Mouse (Mus musculus): ENCODE data around the gene Gbp8. TPM values are rescaled to one million over a fixed set of nuclear protein-coding genes. Genes with fewer than 3 reads are reported as not detected.
"Not testable (repeated sequence)": the region's sequence is repeated elsewhere in the genome, so short reads cannot be mapped to it uniquely, and the experiment has no call there.

Gbp8 gene
- polyA plus RNA-seq, 1 experiment, result not detected

DNA sequence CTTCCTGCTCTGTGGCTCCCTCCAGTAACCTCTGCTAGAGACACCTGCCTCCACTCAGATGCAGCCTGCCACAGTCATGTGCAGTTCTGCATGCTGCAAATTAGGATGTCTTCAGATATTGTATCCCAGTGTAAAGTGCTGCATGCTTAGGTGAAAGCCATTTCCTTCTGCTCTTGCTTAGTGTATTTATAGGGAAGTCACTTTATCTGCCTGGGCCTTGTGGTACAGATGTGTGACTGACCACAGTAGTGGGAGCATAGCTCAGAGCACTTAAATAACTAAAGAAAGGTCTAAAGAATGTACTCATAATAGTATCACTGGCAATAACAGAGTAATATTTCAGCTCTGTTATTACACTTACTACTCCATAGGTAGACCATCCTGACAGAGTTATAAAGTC, 57.4 kb downstream of the Gbp8 start:
- no peak overlapping the region for H3ac ChIP-seq (ENCODE audit: control insufficient read depth, insufficient read length, low read depth)
- no peaks in the 10 kb centered on the region for H3K79me3 ChIP-seq (ENCODE audit: low read depth)
- TF ChIP-seq MYOG (IDR thresholded peaks at IDR 0.05; ENCODE audit: control insufficient read depth, extremely low read depth, insufficient read length) (no peak), FOSL1 (IDR thresholded peaks at IDR 0.05; ENCODE audit: insufficient read depth, low read length, poor library complexity, severe bottlenecking) (no peak), CEBPB (IDR thresholded peaks at IDR 0.05; ENCODE audit: low read depth) (no peak)
- no peaks in the 10 kb centered on the region for H3K36me3 ChIP-seq (ENCODE audit: control insufficient read depth, insufficient read depth)
- H3K27me3 ChIP-seq (ENCODE audit: control insufficient read depth, insufficient read depth, insufficient read length), result no peaks in the 10 kb centered on the region
- no peak overlapping the region for H3K4me3 ChIP-seq (ENCODE audit: insufficient read depth, poor library complexity, severe bottlenecking)
- no peaks in the 10 kb centered on the region for H3K79me2 ChIP-seq (ENCODE audit: control insufficient read depth, insufficient read depth)

- not testable (repeated sequence) for H3K4me3 ChIP-seq (ENCODE audit: insufficient read depth, poor library complexity, severe bottlenecking); H3ac ChIP-seq (ENCODE audit: control insufficient read depth, insufficient read length, low read depth); H3K27me3 ChIP-seq (ENCODE audit: control insufficient read depth, insufficient read depth, insufficient read length); H3K36me3 ChIP-seq (ENCODE audit: control insufficient read depth, insufficient read depth); H3K79me2 ChIP-seq (ENCODE audit: control insufficient read depth, insufficient read depth); H3K79me3 ChIP-seq (ENCODE audit: low read depth)
Observed at GRCm38 (mm10) chr5:105068356-105068755, 71.0 kb downstream of the Gbp8 start.

DNA sequence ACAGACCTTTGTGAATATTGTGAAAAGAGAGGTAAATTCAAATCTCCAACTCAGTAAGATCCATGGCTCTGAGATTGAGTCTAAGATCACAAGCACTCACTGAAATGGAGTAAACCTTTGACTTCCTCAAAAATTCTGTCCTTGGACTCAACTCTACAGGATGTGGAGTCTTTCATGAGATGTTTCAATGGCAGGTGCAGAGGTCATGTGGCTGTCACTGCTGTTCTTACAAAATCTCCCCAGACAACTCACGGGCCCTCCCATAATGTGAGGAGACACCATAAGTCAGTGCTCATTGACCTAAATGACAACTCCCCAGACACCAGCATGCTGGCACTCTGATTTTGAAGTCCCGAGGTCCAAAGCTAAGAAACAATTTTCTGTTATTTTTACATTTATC, 74.9 kb downstream of the Gbp8 start:
- H3ac ChIP-seq (ENCODE audit: control insufficient read depth, insufficient read length, low read depth); H3K27me3 ChIP-seq (ENCODE audit: control insufficient read depth, insufficient read depth, insufficient read length); H3K79me3 ChIP-seq (ENCODE audit: low read depth); H3K79me2 ChIP-seq (ENCODE audit: control insufficient read depth, insufficient read depth); H3K36me3 ChIP-seq (ENCODE audit: control insufficient read depth, insufficient read depth); H3K4me3 ChIP-seq (ENCODE audit: insufficient read depth, poor library complexity, severe bottlenecking): not testable (repeated sequence)

DNA sequence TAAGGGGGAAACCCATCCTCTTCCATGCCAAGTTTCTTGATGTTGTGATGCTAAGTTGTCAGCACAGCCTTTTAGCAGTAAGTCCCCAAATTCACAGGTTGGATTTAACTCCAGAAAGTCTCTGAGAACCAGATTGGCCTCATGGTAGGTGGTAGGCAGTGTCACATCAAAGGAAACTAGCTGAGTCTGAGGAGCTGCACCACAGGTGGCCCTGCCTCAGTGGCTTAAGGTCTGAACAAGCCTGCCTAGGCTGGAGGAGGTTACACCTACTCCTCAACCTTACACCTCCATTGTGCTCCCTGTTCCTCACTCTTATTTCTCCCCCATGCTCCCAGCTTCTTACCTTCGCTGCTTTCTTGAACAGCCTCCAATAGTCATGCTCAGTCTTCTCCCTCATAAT, 76.0 kb downstream of the Gbp8 start:
- Histone ChIP-seq H3ac (ENCODE audit: control insufficient read depth, insufficient read length, low read depth) (no peak overlapping the region), H3K36me3 (ENCODE audit: control insufficient read depth, insufficient read depth) (no peaks in the 10 kb centered on the region), H3K27me3 (ENCODE audit: control insufficient read depth, insufficient read depth, insufficient read length) (no peaks in the 10 kb centered on the region), H3K79me3 (ENCODE audit: low read depth) (no peaks in the 10 kb centered on the region), H3K4me3 (ENCODE audit: insufficient read depth, poor library complexity, severe bottlenecking) (no peak overlapping the region), H3K79me2 (ENCODE audit: control insufficient read depth, insufficient read depth) (no peaks in the 10 kb centered on the region)
- no peak for TF ChIP-seq USF1 (IDR thresholded peaks at IDR 0.05; ENCODE audit: low read depth)

DNA sequence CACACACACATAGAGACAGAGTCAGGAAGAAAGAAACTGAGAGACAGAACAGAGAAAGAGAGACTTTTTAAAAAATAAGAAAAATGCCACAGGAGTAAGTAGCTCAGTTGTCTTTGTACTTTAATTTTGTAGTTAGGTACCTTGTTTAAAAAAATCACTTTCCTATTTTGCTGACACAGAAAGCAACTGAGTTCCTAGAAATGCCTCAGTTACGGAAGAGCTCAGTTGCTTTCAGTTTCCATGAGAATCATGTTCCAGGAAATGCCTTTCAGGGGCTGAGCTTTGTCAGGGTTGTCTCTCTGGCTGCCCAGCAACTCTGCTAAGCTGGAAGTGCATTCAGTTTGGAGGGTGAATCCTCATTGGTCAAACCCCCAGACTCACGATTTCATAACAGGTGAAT, 76.9 kb downstream of the Gbp8 start:
- not testable (repeated sequence) for H3K79me2 ChIP-seq (ENCODE audit: control insufficient read depth, insufficient read depth); H3K4me3 ChIP-seq (ENCODE audit: insufficient read depth, poor library complexity, severe bottlenecking); H3K36me3 ChIP-seq (ENCODE audit: control insufficient read depth, insufficient read depth); H3K79me3 ChIP-seq (ENCODE audit: low read depth); H3ac ChIP-seq (ENCODE audit: control insufficient read depth, insufficient read length, low read depth); H3K27me3 ChIP-seq (ENCODE audit: control insufficient read depth, insufficient read depth, insufficient read length)

DNA sequence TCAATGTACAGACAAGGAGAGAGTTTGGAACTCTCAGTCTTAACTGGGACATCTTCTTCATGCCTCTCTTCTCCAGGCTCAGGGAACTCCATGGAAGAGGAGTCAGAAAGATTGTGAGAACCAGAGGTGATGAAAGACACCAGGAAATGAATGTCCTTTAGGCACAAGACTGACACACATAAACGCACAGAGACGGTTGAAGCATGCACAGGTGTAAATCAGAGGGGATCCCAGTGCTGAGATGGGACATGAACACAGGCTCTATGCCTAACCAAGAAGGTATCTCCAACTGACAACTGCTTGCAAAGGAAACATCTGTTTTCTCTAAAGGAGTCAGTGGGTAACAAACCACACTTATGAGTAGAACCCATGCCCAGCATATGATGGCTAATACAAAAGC, 79.1 kb downstream of the Gbp8 start:
- no peak overlapping the region for H3K4me3 ChIP-seq (ENCODE audit: insufficient read depth, poor library complexity, severe bottlenecking)
- TF ChIP-seq MYOD1 (IDR thresholded peaks at IDR 0.05; ENCODE audit: control insufficient read depth, insufficient read length, low read depth) (no peak), MAX (IDR thresholded peaks at IDR 0.05) (no peak), MYOG (IDR thresholded peaks at IDR 0.05; ENCODE audit: control insufficient read depth, extremely low read depth, insufficient read length) (no peak), USF1 (IDR thresholded peaks at IDR 0.05; ENCODE audit: low read depth) (no peak), CTCF (IDR thresholded peaks at IDR 0.05; ENCODE audit: control insufficient read depth, insufficient read depth, insufficient read length) (no peak), FOSL1 (IDR thresholded peaks at IDR 0.05; ENCODE audit: insufficient read depth, low read length, poor library complexity, severe bottlenecking) (no peak), CEBPB (IDR thresholded peaks at IDR 0.05; ENCODE audit: low read depth) (no peak)
- no peaks in the 10 kb centered on the region for H3K36me3 ChIP-seq (ENCODE audit: control insufficient read depth, insufficient read depth)
- H3K79me2 ChIP-seq (ENCODE audit: control insufficient read depth, insufficient read depth), result no peaks in the 10 kb centered on the region
- H3K27me3 ChIP-seq (ENCODE audit: control insufficient read depth, insufficient read depth, insufficient read length), result no peaks in the 10 kb centered on the region
- no peaks in the 10 kb centered on the region for H3K79me3 ChIP-seq (ENCODE audit: low read depth)
- H3ac ChIP-seq (ENCODE audit: control insufficient read depth, insufficient read length, low read depth), result no peak overlapping the region

- no peak overlapping the region for H3ac ChIP-seq (ENCODE audit: control insufficient read depth, insufficient read length, low read depth)
- H3K79me2 ChIP-seq (ENCODE audit: control insufficient read depth, insufficient read depth), result no peaks in the 10 kb centered on the region
- no peaks in the 10 kb centered on the region for H3K79me3 ChIP-seq (ENCODE audit: low read depth)
- H3K4me3 ChIP-seq (ENCODE audit: insufficient read depth, poor library complexity, severe bottlenecking), result no peak overlapping the region
- H3K36me3 ChIP-seq (ENCODE audit: control insufficient read depth, insufficient read depth), result no peaks in the 10 kb centered on the region
- no peaks in the 10 kb centered on the region for H3K27me3 ChIP-seq (ENCODE audit: control insufficient read depth, insufficient read depth, insufficient read length)
- TF ChIP-seq MYOD1 (IDR thresholded peaks at IDR 0.05; ENCODE audit: control insufficient read depth, insufficient read length, low read depth) (no peak), MAX (IDR thresholded peaks at IDR 0.05) (no peak), CTCF (IDR thresholded peaks at IDR 0.05; ENCODE audit: control insufficient read depth, insufficient read depth, insufficient read length) (no peak), CEBPB (IDR thresholded peaks at IDR 0.05; ENCODE audit: low read depth) (no peak), MYOG (IDR thresholded peaks at IDR 0.05; ENCODE audit: control insufficient read depth, extremely low read depth, insufficient read length) (no peak)
Observed at GRCm38 (mm10) chr5:105055279-105055678, 84.1 kb downstream of the Gbp8 start.

- H3K4me3 ChIP-seq (ENCODE audit: insufficient read depth, poor library complexity, severe bottlenecking); H3K79me2 ChIP-seq (ENCODE audit: control insufficient read depth, insufficient read depth); H3K36me3 ChIP-seq (ENCODE audit: control insufficient read depth, insufficient read depth); H3K79me3 ChIP-seq (ENCODE audit: low read depth); H3K27me3 ChIP-seq (ENCODE audit: control insufficient read depth, insufficient read depth, insufficient read length); H3ac ChIP-seq (ENCODE audit: control insufficient read depth, insufficient read length, low read depth): not testable (repeated sequence)
Observed at GRCm38 (mm10) chr5:105053471-105054169, 85.7 kb downstream of the Gbp8 start.
